Mouse (Mus musculus): ENCODE results near the gene H2-Ab1. TPM values are rescaled to one million over a fixed set of nuclear protein-coding genes. Genes with fewer than 3 reads are reported as not detected.

H2-Ab1 gene
- polyA plus RNA-seq, 1 experiment from 2014 or later: 0.95 TPM

- H3K9ac ChIP-seq (replicated peaks; ENCODE audit: low read depth, low read length): no peak overlapping the region
- H3K4me3 ChIP-seq (replicated peaks; ENCODE audit: low read length): no peak overlapping the region
- H3K9me3 ChIP-seq (ENCODE audit: control insufficient read depth, low read length): no peaks in the 10 kb centered on the region
- H3K27me3 ChIP-seq (replicated peaks; ENCODE audit: control insufficient read depth, insufficient read depth, low read length): peaks cover 13% of the 10 kb centered on the region
- H3K36me3 ChIP-seq (ENCODE audit: control insufficient read depth, insufficient read depth): no peaks in the 10 kb centered on the region
- peaks cover 17% of the 10 kb centered on the region for H3K4me1 ChIP-seq (replicated peaks; ENCODE audit: control insufficient read depth, insufficient read depth, low read length)
- no peak overlapping the region for H3K27ac ChIP-seq (ENCODE audit: low read length)
- H3K4me2 ChIP-seq (ENCODE audit: low read length): no peak overlapping the region
- 82% methylated on average over 2 of the region's 2 CpGs for WGBS
- no peak for ATAC-seq
Observed at GRCm38 (mm10) chr17:34268262-34268661, 10.8 kb downstream of the H2-Ab1 start.

GRCm38 (mm10) chr17:34268748-34269147, 11.3 kb downstream of the H2-Ab1 start:
- Histone ChIP-seq H3K9me3 (ENCODE audit: control insufficient read depth, low read length) (no peaks in the 10 kb centered on the region), H3K4me3 (replicated peaks; ENCODE audit: low read length) (no peak overlapping the region), H3K9ac (replicated peaks; ENCODE audit: low read depth, low read length) (no peak overlapping the region), H3K27me3 (replicated peaks; ENCODE audit: control insufficient read depth, insufficient read depth, low read length) (peaks cover 13% of the 10 kb centered on the region), H3K4me1 (replicated peaks; ENCODE audit: control insufficient read depth, insufficient read depth, low read length) (peaks cover 14% of the 10 kb centered on the region), H3K27ac (ENCODE audit: low read length) (no peak overlapping the region), H3K36me3 (ENCODE audit: control insufficient read depth, insufficient read depth) (no peaks in the 10 kb centered on the region), H3K4me2 (ENCODE audit: low read length) (no peak overlapping the region)
- no peak for ATAC-seq
- 95% methylated on average over 2 of the region's 2 CpGs for WGBS

GRCm38 (mm10) chr17:34269817-34270216, 12.3 kb downstream of the H2-Ab1 start:
- no peak overlapping the region for H3K9ac ChIP-seq (replicated peaks; ENCODE audit: low read depth, low read length)
- no peak overlapping the region for H3K4me3 ChIP-seq (replicated peaks; ENCODE audit: low read length)
- no peak overlapping the region for H3K4me2 ChIP-seq (ENCODE audit: low read length)
- H3K36me3 ChIP-seq (ENCODE audit: control insufficient read depth, insufficient read depth): no peaks in the 10 kb centered on the region
- WGBS: 69% methylated on average over 4 of the region's 4 CpGs
- H3K9me3 ChIP-seq (ENCODE audit: control insufficient read depth, low read length): no peaks in the 10 kb centered on the region
- peaks cover 4% of the 10 kb centered on the region for H3K4me1 ChIP-seq (replicated peaks; ENCODE audit: control insufficient read depth, insufficient read depth, low read length)
- H3K27ac ChIP-seq (ENCODE audit: low read length): no peak overlapping the region
- ATAC-seq: no peak
- peaks cover 6% of the 10 kb centered on the region for H3K27me3 ChIP-seq (replicated peaks; ENCODE audit: control insufficient read depth, insufficient read depth, low read length)

GRCm38 (mm10) chr17:34270230-34270629, 12.7 kb downstream of the H2-Ab1 start:
- no peak for ATAC-seq
- WGBS: 92% methylated on average over 2 of the region's 2 CpGs
- H3K4me3 ChIP-seq (replicated peaks; ENCODE audit: low read length): no peak overlapping the region
- H3K27ac ChIP-seq (ENCODE audit: low read length): no peak overlapping the region
- no peaks in the 10 kb centered on the region for H3K36me3 ChIP-seq (ENCODE audit: control insufficient read depth, insufficient read depth)
- peaks cover 3% of the 10 kb centered on the region for H3K27me3 ChIP-seq (replicated peaks; ENCODE audit: control insufficient read depth, insufficient read depth, low read length)
- H3K9ac ChIP-seq (replicated peaks; ENCODE audit: low read depth, low read length): no peak overlapping the region
- no peak overlapping the region for H3K4me2 ChIP-seq (ENCODE audit: low read length)
- H3K4me1 ChIP-seq (replicated peaks; ENCODE audit: control insufficient read depth, insufficient read depth, low read length): peaks cover under 1% of the 10 kb centered on the region; the same call in 1 of the 2 replicates
- H3K9me3 ChIP-seq (ENCODE audit: control insufficient read depth, low read length): no peaks in the 10 kb centered on the region

GRCm38 (mm10) chr17:34270940-34271339, 13.5 kb downstream of the H2-Ab1 start:
- WGBS: 75% methylated on average over 2 of the region's 2 CpGs
- H3K9ac ChIP-seq (replicated peaks; ENCODE audit: low read depth, low read length): no peak overlapping the region
- no peaks in the 10 kb centered on the region for H3K4me1 ChIP-seq (replicated peaks; ENCODE audit: control insufficient read depth, insufficient read depth, low read length)
- H3K9me3 ChIP-seq (ENCODE audit: control insufficient read depth, low read length): no peaks in the 10 kb centered on the region
- H3K36me3 ChIP-seq (ENCODE audit: control insufficient read depth, insufficient read depth): no peaks in the 10 kb centered on the region
- no peak overlapping the region for H3K4me3 ChIP-seq (replicated peaks; ENCODE audit: low read length)
- H3K27me3 ChIP-seq (replicated peaks; ENCODE audit: control insufficient read depth, insufficient read depth, low read length): no peaks in the 10 kb centered on the region
- ATAC-seq: no peak
- H3K27ac ChIP-seq (ENCODE audit: low read length): no peak overlapping the region
- no peak overlapping the region for H3K4me2 ChIP-seq (ENCODE audit: low read length)

- H3K27me3 ChIP-seq (replicated peaks; ENCODE audit: control insufficient read depth, insufficient read depth, low read length): no peaks in the 10 kb centered on the region
- no peak overlapping the region for H3K9ac ChIP-seq (replicated peaks; ENCODE audit: low read depth, low read length)
- no peak overlapping the region for H3K4me3 ChIP-seq (replicated peaks; ENCODE audit: low read length)
- 100% methylated on average over 1 of the region's 1 CpGs for WGBS
- no peak for ATAC-seq
- 0 out of 2 replicates have a peak, but pooled peaks cover 2% of the 10 kb centered on the region for H3K9me3 ChIP-seq (ENCODE audit: control insufficient read depth, low read length)
- H3K4me1 ChIP-seq (replicated peaks; ENCODE audit: control insufficient read depth, insufficient read depth, low read length): no peaks in the 10 kb centered on the region
- H3K36me3 ChIP-seq (ENCODE audit: control insufficient read depth, insufficient read depth): no peaks in the 10 kb centered on the region
- no peak overlapping the region for H3K4me2 ChIP-seq (ENCODE audit: low read length)
- H3K27ac ChIP-seq (ENCODE audit: low read length): no peak overlapping the region
Observed at GRCm38 (mm10) chr17:34272102-34272501, 14.6 kb downstream of the H2-Ab1 start.

GRCm38 (mm10) chr17:34280499-34281038, 23.1 kb downstream of the H2-Ab1 start:
- no peak overlapping the region for H3K4me2 ChIP-seq (ENCODE audit: low read length)
- no peaks in the 10 kb centered on the region for H3K27me3 ChIP-seq (replicated peaks; ENCODE audit: control insufficient read depth, insufficient read depth, low read length)
- no peak for ATAC-seq
- H3K4me1 ChIP-seq (replicated peaks; ENCODE audit: control insufficient read depth, insufficient read depth, low read length): no peaks in the 10 kb centered on the region
- H3K27ac ChIP-seq (ENCODE audit: low read length): no peak overlapping the region
- H3K4me3 ChIP-seq (replicated peaks; ENCODE audit: low read length): no peak overlapping the region
- WGBS: 84% methylated on average over 1 of the region's 1 CpGs
- no peaks in the 10 kb centered on the region for H3K36me3 ChIP-seq (ENCODE audit: control insufficient read depth, insufficient read depth)
- 0 out of 2 replicates have a peak, but pooled peaks cover 2% of the 10 kb centered on the region for H3K9me3 ChIP-seq (ENCODE audit: control insufficient read depth, low read length)
- no peak overlapping the region for H3K9ac ChIP-seq (replicated peaks; ENCODE audit: low read depth, low read length)

GRCm38 (mm10) chr17:34281836-34282235, 24.3 kb downstream of the H2-Ab1 start:
- Histone ChIP-seq H3K4me1 (replicated peaks; ENCODE audit: control insufficient read depth, insufficient read depth, low read length) (no peaks in the 10 kb centered on the region), H3K9ac (replicated peaks; ENCODE audit: low read depth, low read length) (no peak overlapping the region), H3K4me2 (ENCODE audit: low read length) (no peak overlapping the region), H3K4me3 (replicated peaks; ENCODE audit: low read length) (no peak overlapping the region), H3K9me3 (ENCODE audit: control insufficient read depth, low read length) (0 out of 2 replicates have a peak, but pooled peaks cover 2% of the 10 kb centered on the region), H3K36me3 (ENCODE audit: control insufficient read depth, insufficient read depth) (no peaks in the 10 kb centered on the region), H3K27ac (ENCODE audit: low read length) (no peak overlapping the region), H3K27me3 (replicated peaks; ENCODE audit: control insufficient read depth, insufficient read depth, low read length) (no peaks in the 10 kb centered on the region)
- ATAC-seq: no peak
- WGBS: 73% methylated on average over 1 of the region's 1 CpGs

- no peaks in the 10 kb centered on the region for H3K4me1 ChIP-seq (replicated peaks; ENCODE audit: control insufficient read depth, insufficient read depth, low read length)
Observed at GRCm38 (mm10) chr17:34285371-34285770, 27.9 kb downstream of the H2-Ab1 start.

GRCm38 (mm10) chr17:34285848-34286247, 28.4 kb downstream of the H2-Ab1 start:
- WGBS: 28% methylated on average over 4 of the region's 4 CpGs
- H3K27me3 ChIP-seq (replicated peaks; ENCODE audit: control insufficient read depth, insufficient read depth, low read length): no peaks in the 10 kb centered on the region
- no peak overlapping the region for H3K4me3 ChIP-seq (replicated peaks; ENCODE audit: low read length)
- no peaks in the 10 kb centered on the region for H3K9me3 ChIP-seq (ENCODE audit: control insufficient read depth, low read length)
- H3K27ac ChIP-seq (ENCODE audit: low read length): no peak overlapping the region
- no peak overlapping the region for H3K4me2 ChIP-seq (ENCODE audit: low read length)
- H3K36me3 ChIP-seq (ENCODE audit: control insufficient read depth, insufficient read depth): no peaks in the 10 kb centered on the region
- H3K4me1 ChIP-seq (replicated peaks; ENCODE audit: control insufficient read depth, insufficient read depth, low read length): no peaks in the 10 kb centered on the region
- no peak for ATAC-seq
- H3K9ac ChIP-seq (replicated peaks; ENCODE audit: low read depth, low read length): no peak overlapping the region

More at GRCm38 (mm10) chr17:34285371-34285770, 27.9 kb downstream of the H2-Ab1 start:
- no peak overlapping the region for H3K4me3 ChIP-seq (replicated peaks; ENCODE audit: low read length)
- H3K9me3 ChIP-seq (ENCODE audit: control insufficient read depth, low read length): no peaks in the 10 kb centered on the region
- no peak for ATAC-seq
- H3K27me3 ChIP-seq (replicated peaks; ENCODE audit: control insufficient read depth, insufficient read depth, low read length): no peaks in the 10 kb centered on the region
- H3K4me2 ChIP-seq (ENCODE audit: low read length): no peak overlapping the region
- no peaks in the 10 kb centered on the region for H3K36me3 ChIP-seq (ENCODE audit: control insufficient read depth, insufficient read depth)
- WGBS: 72% methylated on average over 4 of the region's 4 CpGs
- H3K27ac ChIP-seq (ENCODE audit: low read length): no peak overlapping the region
- H3K9ac ChIP-seq (replicated peaks; ENCODE audit: low read depth, low read length): no peak overlapping the region

Data from forebrain, embryonic 16.5 days (tissue).